23 mouse cellular contexts compared by ENCODE assay signal in the genomic region with DNA sequence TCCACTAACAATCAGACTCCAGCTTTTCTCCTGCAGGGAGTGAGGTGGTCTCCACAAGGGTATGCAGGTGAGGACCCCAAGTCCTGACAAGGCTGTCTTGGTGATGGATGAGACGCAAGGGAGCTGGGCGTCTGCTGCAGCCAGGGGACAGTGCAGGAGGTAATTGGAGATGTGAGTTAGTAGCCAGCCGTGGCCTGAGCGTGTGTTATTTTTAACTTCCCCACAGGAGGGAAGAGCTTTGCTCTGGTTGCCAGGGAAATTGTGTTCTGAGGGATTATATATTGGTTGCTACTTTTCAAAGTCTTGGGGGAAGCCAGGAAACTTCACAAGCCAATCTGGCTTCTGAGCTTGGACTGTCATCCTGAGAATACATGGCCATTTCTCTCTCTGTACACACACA. TPM values are rescaled to one million over a fixed set of nuclear protein-coding genes. Genes with fewer than 3 reads are reported as not detected.
DNase-seq lines count a peak whose midpoint lies in the region; ATAC-seq and TF ChIP-seq lines count a peak whose summit lies in the region.
"Had no signal": no experiment of that assay in that cellular context is flagged by ENCODE, and none has a peak within 500 bp of the region (broad histone marks: within the 10 kb centered on the region; RNA-seq: fewer than 3 reads in every experiment).

No protein-coding gene starts in this region.

- 34% methylated on average over 4 of the region's 4 CpGs for WGBS in forebrain, postnatal 0 days
- 62% methylated on average over 4 of the region's 4 CpGs for WGBS in forebrain, embryonic 10.5 days

- H3K36me3 ChIP-seq in forebrain, postnatal 0 days (ENCODE audit: insufficient read depth), result no peaks in the 10 kb centered on the region
- no peaks in the 10 kb centered on the region for H3K36me3 ChIP-seq in forebrain, embryonic 10.5 days (replicated peaks)
- H3K36me3 ChIP-seq: embryonic facial prominence, embryonic 12.5 days; heart, embryonic 13.5 days; limb, embryonic 15.5 days; midbrain, embryonic 10.5 days; neural tube, embryonic 15.5 days had no signal

- no peaks in the 10 kb centered on the region for H3K4me1 ChIP-seq in forebrain, postnatal 0 days (ENCODE audit: insufficient read depth)
- peaks cover 9% of the 10 kb centered on the region for H3K4me1 ChIP-seq in forebrain, embryonic 10.5 days
- H3K4me1 ChIP-seq: embryonic facial prominence, embryonic 12.5 days; heart, embryonic 13.5 days; limb, embryonic 15.5 days had no signal

- H3K4me3 ChIP-seq in forebrain, postnatal 0 days (ENCODE audit: low read depth, low read length), result no peak overlapping the region
- no peak overlapping the region for H3K4me3 ChIP-seq in forebrain, embryonic 10.5 days
- H3K4me3 ChIP-seq: embryonic facial prominence, embryonic 12.5 days; heart, embryonic 13.5 days; limb, embryonic 15.5 days; midbrain, embryonic 10.5 days; myocyte; neural tube, embryonic 15.5 days had no signal

- no peaks in the 10 kb centered on the region; the same call in 1 of the 2 replicates for H3K27me3 ChIP-seq in forebrain, postnatal 0 days (ENCODE audit: insufficient read depth, low read length)
- H3K27me3 ChIP-seq in forebrain, embryonic 10.5 days (ENCODE audit: poor library complexity, severe bottlenecking), result no peaks in the 10 kb centered on the region

- intact Hi-C loops in left cerebral cortex, postnatal 10 days (cut with DNase I), result no loop called here
- intact Hi-C loops in heart, postnatal 25 days (cut with DNase I), result no loop called here

- H3K9me3 ChIP-seq in forebrain, postnatal 0 days (ENCODE audit: low read length), result no peaks in the 10 kb centered on the region
- H3K9me3 ChIP-seq in forebrain, embryonic 10.5 days, result no peaks in the 10 kb centered on the region
- H3K9me3 ChIP-seq: embryonic facial prominence, embryonic 12.5 days; heart, embryonic 13.5 days; limb, embryonic 15.5 days; midbrain, embryonic 10.5 days; neural tube, embryonic 15.5 days had no signal

- no peak overlapping the region for H3K27ac ChIP-seq in forebrain, postnatal 0 days (ENCODE audit: low read depth, low read length)
- no peak overlapping the region for H3K27ac ChIP-seq in forebrain, embryonic 10.5 days
- H3K27ac ChIP-seq: embryonic facial prominence, embryonic 12.5 days; heart, embryonic 13.5 days; limb, embryonic 15.5 days; midbrain, embryonic 10.5 days; neural tube, embryonic 15.5 days had no signal

- H3K9ac ChIP-seq in forebrain, postnatal 0 days, result no peak overlapping the region
- H3K9ac ChIP-seq: embryonic facial prominence, embryonic 12.5 days; heart, embryonic 13.5 days; limb, embryonic 15.5 days; liver, postnatal 0 days; neural tube, embryonic 15.5 days had no signal

- TF ChIP-seq CTCF in forebrain, postnatal 0 days (IDR thresholded peaks at IDR 0.05; ENCODE audit: low read depth), result 0 out of 2 replicates have a peak, but pooled peaks have one; percentile 7

- DNase-seq in forebrain, postnatal 0 days, result peak; percentile 27
- no peak for DNase-seq in forebrain, embryonic 10.5 days (ENCODE audit: extremely low spot score, low spot score)
- DNase-seq in left cerebral cortex, postnatal 10 days (ENCODE audit: extremely low spot score in 1 of 2, low spot score in 2 of 2), result peak; percentile 35 to 38
- no peak for DNase-seq in left cerebral cortex, adult 11 months (ENCODE audit: low spot score)
- peak; percentile 79 for DNase-seq in brain, adult 2 months (ENCODE audit: low read depth, low spot score)
- DNase-seq in frontal cortex, postnatal 36 days (ENCODE audit: low spot score in 2 of 2), result peak; percentile 35 to 43
- no peak for DNase-seq in spleen, postnatal 14 days (ENCODE audit: low spot score in 2 of 2)
- no peak for DNase-seq in heart, postnatal 25 days (ENCODE audit: low spot score)
- DNase-seq: adrenal gland, postnatal 10 days; cerebellum, adult 9-10 months; heart, adult 11 months; kidney, adult 9 months; liver, postnatal 0 days; retina, postnatal 1 day; thymus, postnatal 25 days had no signal

- peak; percentile 36; the same call in 1 of the 2 replicates for ATAC-seq in forebrain, postnatal 0 days
- ATAC-seq: liver, postnatal 0 days had no signal

- H3K4me2 ChIP-seq in forebrain, postnatal 0 days (ENCODE audit: low read depth), result no peak overlapping the region
- H3K4me2 ChIP-seq: embryonic facial prominence, embryonic 12.5 days; heart, embryonic 13.5 days; limb, embryonic 15.5 days; neural tube, embryonic 15.5 days had no signal

RNA-seq across cellular contexts. Expression of a gene that starts 23.7 kb away (rescaled TPM):
- 57.1 and 62.5 TPM in 2 replicates for total RNA-seq in forebrain, postnatal 0 days (2014; rRNA removed)
- 12.9 and 17.3 TPM in 2 replicates for polyA plus RNA-seq in forebrain, postnatal 0 days (2015; fragmentation: Nextera tagmentation; extraction: Ambion mirVana)
- polyA plus RNA-seq in forebrain, embryonic 10.5 days (2016; fragmentation: Nextera tagmentation; extraction: Ambion mirVana), result 1.9 and 2.5 TPM in 2 replicates
- total RNA-seq in left cerebral cortex, postnatal 10 days (2021), result 100 to 1,000 TPM; 126 to 127 TPM
- total RNA-seq in heart, postnatal 25 days (2021), result 1 to 10 TPM; 1.1 to 1.3 TPM
- total RNA-seq: hematopoietic stem cell, adult 5-6 weeks had no signal
- polyA plus RNA-seq: C2C12 had no signal

RNA-seq across cellular contexts. Expression of a gene that starts 57.5 kb away (rescaled TPM):
- total RNA-seq in forebrain, postnatal 0 days (2014; rRNA removed), result 30.4 and 32.9 TPM in 2 replicates
- polyA plus RNA-seq in forebrain, postnatal 0 days (2015; fragmentation: Nextera tagmentation; extraction: Ambion mirVana), result 13.7 and 19.3 TPM in 2 replicates
- 45.5 and 45.7 TPM in 2 replicates for polyA plus RNA-seq in forebrain, embryonic 10.5 days (2016; fragmentation: Nextera tagmentation; extraction: Ambion mirVana)
- 10 to 100 TPM; 32.8 to 39.1 TPM for total RNA-seq in left cerebral cortex, postnatal 10 days (2021)
- 10 to 100 TPM; 21.3 to 21.6 TPM for total RNA-seq in heart, postnatal 25 days (2021)

Comparison
In these comparisons a context has a peak if more than half of its experiments do, and no peak if none do; other contexts are left out.
1. DNase-seq: peak in forebrain, postnatal 0 days (single experiment), left cerebral cortex, postnatal 10 days (2 of 2), brain, adult 2 months (single experiment) and frontal cortex, postnatal 36 days (2 of 2); none in forebrain, embryonic 10.5 days (single experiment), left cerebral cortex, adult 11 months (single experiment), spleen, postnatal 14 days (0 of 2) and heart, postnatal 25 days (single experiment).
2. RNA of a gene that starts 23.7 kb away (total RNA-seq): 126 to 127 TPM in left cerebral cortex, postnatal 10 days and 57.1 to 62.5 TPM in forebrain, postnatal 0 days; 1.1 to 1.3 TPM in heart, postnatal 25 days; every median in the first group is over 10 times any median in the second.